ENCODE assay signal across 8 mouse cellular contexts in genomic region chr10:81363436-81364346, GRCm38 (mm10). TPM values are rescaled to one million over a fixed set of nuclear protein-coding genes. Genes with fewer than 3 reads are reported as not detected.
A peak's percentile ranks its signal among the peaks of the same experiment; 100 is the strongest.
DNase-seq lines count a peak whose midpoint lies in the region; ATAC-seq lines count a peak whose summit lies in the region.

No protein-coding gene starts in this region.

- ATAC-seq in kidney, embryonic 15.5 days (replicated peaks; ENCODE audit: low FRiP score): no peak
- peak; percentile 67 for ATAC-seq in heart, embryonic 12.5 days (ENCODE audit: insufficient number of reproducible peaks, low FRiP score)
- ATAC-seq in neural tube, embryonic 15.5 days (ENCODE audit: low FRiP score): no peak

- peak overlapping the region; percentile 72 for H3K4me2 ChIP-seq in kidney, embryonic 15.5 days
- H3K4me2 ChIP-seq in heart, embryonic 12.5 days: peak overlapping the region; percentile 82
- H3K4me2 ChIP-seq in neural tube, embryonic 15.5 days: peak overlapping the region; percentile 51

- peaks cover 18% of the 10 kb centered on the region for H3K27me3 ChIP-seq in kidney, embryonic 15.5 days
- peaks cover 3% of the 10 kb centered on the region; the same call in 1 of the 2 replicates for H3K27me3 ChIP-seq in heart, embryonic 12.5 days (replicated peaks)
- peaks cover 48% of the 10 kb centered on the region for H3K27me3 ChIP-seq in limb, embryonic 10.5 days (ENCODE audit: low read depth, poor library complexity, severe bottlenecking)
- peaks cover 31% of the 10 kb centered on the region for H3K27me3 ChIP-seq in neural tube, embryonic 15.5 days (replicated peaks)

- H3K27ac ChIP-seq in kidney, embryonic 15.5 days: no peak overlapping the region
- H3K27ac ChIP-seq in heart, embryonic 12.5 days (ENCODE audit: poor library complexity, severe bottlenecking): peak overlapping the region; percentile 96
- H3K27ac ChIP-seq in limb, embryonic 10.5 days: peak overlapping the region; percentile 21; the same call in 1 of the 2 replicates
- H3K27ac ChIP-seq in neural tube, embryonic 15.5 days (replicated peaks): no peak overlapping the region

- no peaks in the 10 kb centered on the region for H3K9me3 ChIP-seq in kidney, embryonic 15.5 days (replicated peaks)
- H3K9me3 ChIP-seq in heart, embryonic 12.5 days (replicated peaks): no peaks in the 10 kb centered on the region
- no peaks in the 10 kb centered on the region for H3K9me3 ChIP-seq in limb, embryonic 10.5 days (replicated peaks)
- H3K9me3 ChIP-seq in neural tube, embryonic 15.5 days (replicated peaks): no peaks in the 10 kb centered on the region

- peak overlapping the region; percentile 40 for H3K4me3 ChIP-seq in kidney, embryonic 15.5 days (replicated peaks)
- peak overlapping the region; percentile 49 for H3K4me3 ChIP-seq in heart, embryonic 12.5 days
- peak overlapping the region; percentile 47 for H3K4me3 ChIP-seq in limb, embryonic 10.5 days
- peak overlapping the region; percentile 24 for H3K4me3 ChIP-seq in neural tube, embryonic 15.5 days (replicated peaks)

- peaks cover 70% of the 10 kb centered on the region for H3K4me1 ChIP-seq in kidney, embryonic 15.5 days
- H3K4me1 ChIP-seq in heart, embryonic 12.5 days (replicated peaks): peaks cover 77% of the 10 kb centered on the region
- H3K4me1 ChIP-seq in limb, embryonic 10.5 days: peaks cover 74% of the 10 kb centered on the region
- H3K4me1 ChIP-seq in neural tube, embryonic 15.5 days: peaks cover 51% of the 10 kb centered on the region

- peaks cover 36% of the 10 kb centered on the region for H3K36me3 ChIP-seq in kidney, embryonic 15.5 days
- peaks cover 45% of the 10 kb centered on the region for H3K36me3 ChIP-seq in heart, embryonic 12.5 days
- peaks cover 53% of the 10 kb centered on the region for H3K36me3 ChIP-seq in limb, embryonic 10.5 days
- peaks cover 39% of the 10 kb centered on the region for H3K36me3 ChIP-seq in neural tube, embryonic 15.5 days

- 8% methylated on average over 53 of the region's 54 CpGs for WGBS in kidney, embryonic 15.5 days
- WGBS in heart, embryonic 12.5 days: 6% methylated on average over 53 of the region's 54 CpGs
- 9% methylated on average over 54 of the region's 54 CpGs for WGBS in limb, embryonic 10.5 days
- 15% methylated on average over 54 of the region's 54 CpGs for WGBS in neural tube, embryonic 15.5 days

- peak overlapping the region; percentile 21 for H3K9ac ChIP-seq in kidney, embryonic 15.5 days
- H3K9ac ChIP-seq in heart, embryonic 12.5 days: peak overlapping the region; percentile 78
- H3K9ac ChIP-seq in neural tube, embryonic 15.5 days (replicated peaks): peak overlapping the region; percentile 36; the same call in 1 of the 2 replicates

- no peak for DNase-seq in kidney, adult 8-10 months
- DNase-seq in limb, embryonic 10.5 days (ENCODE audit: low spot score): no peak
- no peak for DNase-seq in right cerebral cortex, adult 18-20 months
- DNase-seq in urinary bladder, adult 2 months (ENCODE audit: low spot score): no peak
- no peak for DNase-seq in spleen, postnatal 14 days (ENCODE audit: low spot score in 2 of 2)

RNA-seq across cellular contexts. Expression of gene 4930404N11Rik, which starts 1.9 kb away (rescaled TPM):
- 0.62 and 1.6 TPM in 2 replicates for polyA plus RNA-seq in kidney, embryonic 15.5 days (2015; fragmentation: Nextera tagmentation; extraction: Ambion mirVana)
- polyA plus RNA-seq in heart, embryonic 12.5 days (2016; fragmentation: Nextera tagmentation; extraction: Ambion mirVana): 0.82 and 0.91 TPM in 2 replicates
- polyA plus RNA-seq in limb, embryonic 10.5 days (2016; fragmentation: Nextera tagmentation; extraction: Ambion mirVana): 0.24 and 0.38 TPM in 2 replicates
- 1.3 and 1.5 TPM in 2 replicates for polyA plus RNA-seq in neural tube, embryonic 15.5 days (2015; fragmentation: Nextera tagmentation; extraction: Ambion mirVana)
- polyA plus RNA-seq in urinary bladder, adult 2 months (2012; rRNA removed): 1.9 and 2.1 TPM in 2 replicates

RNA-seq across cellular contexts. Expression of gene Mfsd12, which starts 6.4 kb away (rescaled TPM):
- polyA plus RNA-seq in kidney, embryonic 15.5 days (2015; fragmentation: Nextera tagmentation; extraction: Ambion mirVana): 10.3 and 11.5 TPM in 2 replicates
- 13.0 and 13.4 TPM in 2 replicates for polyA plus RNA-seq in heart, embryonic 12.5 days (2016; fragmentation: Nextera tagmentation; extraction: Ambion mirVana)
- 7.6 and 8.8 TPM in 2 replicates for polyA plus RNA-seq in limb, embryonic 10.5 days (2016; fragmentation: Nextera tagmentation; extraction: Ambion mirVana)
- 22.9 and 29.4 TPM in 2 replicates for polyA plus RNA-seq in neural tube, embryonic 15.5 days (2015; fragmentation: Nextera tagmentation; extraction: Ambion mirVana)
- 12.1 and 12.4 TPM in 2 replicates for polyA plus RNA-seq in urinary bladder, adult 2 months (2012; rRNA removed)

RNA-seq across cellular contexts. Expression of gene Hmg20b, which starts 13.4 kb away (rescaled TPM):
- 87.0 and 94.6 TPM in 2 replicates for polyA plus RNA-seq in kidney, embryonic 15.5 days (2015; fragmentation: Nextera tagmentation; extraction: Ambion mirVana)
- polyA plus RNA-seq in heart, embryonic 12.5 days (2016; fragmentation: Nextera tagmentation; extraction: Ambion mirVana): 107 and 109 TPM in 2 replicates
- polyA plus RNA-seq in limb, embryonic 10.5 days (2016; fragmentation: Nextera tagmentation; extraction: Ambion mirVana): 99.6 and 114 TPM in 2 replicates
- 31.0 and 48.9 TPM in 2 replicates for polyA plus RNA-seq in neural tube, embryonic 15.5 days (2015; fragmentation: Nextera tagmentation; extraction: Ambion mirVana)
- 82.9 and 91.7 TPM in 2 replicates for polyA plus RNA-seq in urinary bladder, adult 2 months (2012; rRNA removed)

RNA-seq across cellular contexts. Expression of gene Fzr1, which starts 14.6 kb away (rescaled TPM):
- 105 and 114 TPM in 2 replicates for polyA plus RNA-seq in kidney, embryonic 15.5 days (2015; fragmentation: Nextera tagmentation; extraction: Ambion mirVana)
- 96.4 and 99.5 TPM in 2 replicates for polyA plus RNA-seq in heart, embryonic 12.5 days (2016; fragmentation: Nextera tagmentation; extraction: Ambion mirVana)
- polyA plus RNA-seq in limb, embryonic 10.5 days (2016; fragmentation: Nextera tagmentation; extraction: Ambion mirVana): 134 and 148 TPM in 2 replicates
- polyA plus RNA-seq in neural tube, embryonic 15.5 days (2015; fragmentation: Nextera tagmentation; extraction: Ambion mirVana): 132 and 146 TPM in 2 replicates
- polyA plus RNA-seq in urinary bladder, adult 2 months (2012; rRNA removed): 34.1 and 34.4 TPM in 2 replicates

RNA-seq across cellular contexts. Expression of gene Dohh, which starts 20.5 kb away (rescaled TPM):
- polyA plus RNA-seq in kidney, embryonic 15.5 days (2015; fragmentation: Nextera tagmentation; extraction: Ambion mirVana): 79.7 and 82.2 TPM in 2 replicates
- 66.7 and 66.9 TPM in 2 replicates for polyA plus RNA-seq in heart, embryonic 12.5 days (2016; fragmentation: Nextera tagmentation; extraction: Ambion mirVana)
- polyA plus RNA-seq in limb, embryonic 10.5 days (2016; fragmentation: Nextera tagmentation; extraction: Ambion mirVana): 101 and 115 TPM in 2 replicates
- 101 TPM in 2 replicates for polyA plus RNA-seq in neural tube, embryonic 15.5 days (2015; fragmentation: Nextera tagmentation; extraction: Ambion mirVana)
- polyA plus RNA-seq in urinary bladder, adult 2 months (2012; rRNA removed): 42.9 and 47.4 TPM in 2 replicates

Comparison
In these comparisons a context has a peak if more than half of its experiments do, and no peak if none do; other contexts are left out.
1. H3K27ac ChIP-seq: peak in heart, embryonic 12.5 days (single experiment) and limb, embryonic 10.5 days (single experiment); none in kidney, embryonic 15.5 days (single experiment) and neural tube, embryonic 15.5 days (single experiment).
2. H3K9ac ChIP-seq: peak in every context shown above with its lines; median percentile 78 in heart, embryonic 12.5 days; 36 in neural tube, embryonic 15.5 days; 21 in kidney, embryonic 15.5 days.
3. Peak in every context shown above with its lines, with median percentiles within 50 percentile points of each other: H3K4me2 ChIP-seq and H3K4me3 ChIP-seq.